Mouse (Mus musculus): ENCODE measurements around the gene Olfr1129. TPM values are rescaled to one million over a fixed set of nuclear protein-coding genes. Genes with fewer than 3 reads are reported as not detected.
A peak's percentile ranks its signal among the peaks of the same experiment; 100 is the strongest.
"Not testable (repeated sequence)": the region's sequence is repeated elsewhere in the genome, so short reads cannot be mapped to it uniquely, and the experiment has no call there.

Olfr1129 gene
- polyA plus RNA-seq (2016; fragmentation: Nextera tagmentation; extraction: Ambion mirVana) = not detected in 2 replicates

GRCm38 (mm10) chr2:87573602-87574001 is at the start of gene Olfr1129:
Olfr1129 (plus strand) TSS chr2:87573902.
- not testable (repeated sequence) for H3K9ac ChIP-seq; H3K27me3 ChIP-seq (replicated peaks); H3K36me3 ChIP-seq; H3K4me2 ChIP-seq (replicated peaks); H3K27ac ChIP-seq; H3K4me3 ChIP-seq; H3K4me1 ChIP-seq; H3K9me3 ChIP-seq; ATAC-seq (ENCODE audit: low FRiP score, low read depth)
- WGBS = 73% methylated on average over 1 of the region's 1 CpGs

GRCm38 (mm10) chr2:87525899-87526616 is 47.6 kb upstream of the Olfr1129 start:
- ATAC-seq (ENCODE audit: low FRiP score, low read depth) = peak; percentile 50; the same call in 1 of the 2 replicates
- H3K9ac ChIP-seq = not testable (repeated sequence)

GRCm38 (mm10) chr2:87531496-87531895 is 42.2 kb upstream of the Olfr1129 start, which contains the start of gene Olfr153:
Olfr153 (plus strand) TSS chr2:87531796.
- Histone ChIP-seq H3K4me2 (replicated peaks) (no peak within 1 kb of the TSS), H3K27me3 (replicated peaks) (no peaks in the 10 kb centered on the region), H3K9me3 (no peaks in the 10 kb centered on the region), H3K9ac (no peak within 1 kb of the TSS), H3K36me3 (no peaks in the 10 kb centered on the region), H3K27ac (no peak within 1 kb of the TSS), H3K4me3 (no peak within 1 kb of the TSS), H3K4me1 (no peaks in the 10 kb centered on the region)
- ATAC-seq (ENCODE audit: low FRiP score, low read depth) = no peak

More at GRCm38 (mm10) chr2:87525899-87526616, 47.6 kb upstream of the Olfr1129 start:
- H3K9me3 ChIP-seq; H3K36me3 ChIP-seq; H3K4me3 ChIP-seq; H3K4me1 ChIP-seq; H3K27ac ChIP-seq; H3K27me3 ChIP-seq (replicated peaks): not testable (repeated sequence)
- peak overlapping the region; percentile 50 for H3K4me2 ChIP-seq (replicated peaks)
- WGBS = 34% methylated on average over 39 of the region's 39 CpGs

GRCm38 (mm10) chr2:87534826-87535225 is 38.9 kb upstream of the Olfr1129 start:
- H3K9me3 ChIP-seq = no peaks in the 10 kb centered on the region
- no peaks in the 10 kb centered on the region for H3K4me1 ChIP-seq
- no peak overlapping the region for H3K4me2 ChIP-seq (replicated peaks)
- no peak overlapping the region for H3K27ac ChIP-seq
- H3K9ac ChIP-seq = no peak overlapping the region
- H3K27me3 ChIP-seq (replicated peaks) = no peaks in the 10 kb centered on the region
- ATAC-seq (ENCODE audit: low FRiP score, low read depth) = no peak
- WGBS = 65% methylated on average over 2 of the region's 2 CpGs
- H3K4me3 ChIP-seq = no peak overlapping the region
- no peaks in the 10 kb centered on the region for H3K36me3 ChIP-seq

- no peak for ATAC-seq (ENCODE audit: low FRiP score, low read depth)
- Histone ChIP-seq H3K27ac (no peak within 1 kb of the TSS), H3K9me3 (no peaks in the 10 kb centered on the region), H3K4me1 (no peaks in the 10 kb centered on the region), H3K36me3 (no peaks in the 10 kb centered on the region), H3K9ac (no peak within 1 kb of the TSS), H3K27me3 (replicated peaks) (no peaks in the 10 kb centered on the region), H3K4me2 (replicated peaks) (no peak within 1 kb of the TSS), H3K4me3 (no peak within 1 kb of the TSS)
- 90% methylated on average over 1 of the region's 1 CpGs for WGBS
These were observed 28.3 kb upstream of the Olfr1129 start, which contains the start of gene Olfr1128 for GRCm38 (mm10) chr2:87545442-87545841. Olfr1128 (minus strand) TSS chr2:87545542.

GRCm38 (mm10) chr2:87605912-87606311 is 32.2 kb downstream of the Olfr1129 start, which contains the start of gene Olfr1130:
Olfr1130 (plus strand) TSS chr2:87606212.
- not testable (repeated sequence) for H3K9ac ChIP-seq; H3K4me3 ChIP-seq; H3K27me3 ChIP-seq (replicated peaks); H3K4me1 ChIP-seq; ATAC-seq (ENCODE audit: low FRiP score, low read depth); H3K36me3 ChIP-seq; H3K4me2 ChIP-seq (replicated peaks); H3K27ac ChIP-seq; H3K9me3 ChIP-seq

GRCm38 (mm10) chr2:87626804-87627203 is 53.1 kb downstream of the Olfr1129 start, which contains the start of gene Olfr1131:
Olfr1131 (plus strand) TSS chr2:87627104.
- WGBS = 71% methylated on average over 3 of the region's 3 CpGs
- no peak for ATAC-seq (ENCODE audit: low FRiP score, low read depth)
- no peak within 1 kb of the TSS for H3K4me2 ChIP-seq (replicated peaks)
- H3K4me1 ChIP-seq = no peaks in the 10 kb centered on the region
- H3K27ac ChIP-seq = no peak within 1 kb of the TSS
- no peak within 1 kb of the TSS for H3K4me3 ChIP-seq
- H3K27me3 ChIP-seq (replicated peaks) = no peaks in the 10 kb centered on the region
- H3K9ac ChIP-seq = no peak within 1 kb of the TSS
- no peaks in the 10 kb centered on the region for H3K36me3 ChIP-seq
- H3K9me3 ChIP-seq = no peaks in the 10 kb centered on the region

Other genes starting within 250 kb of the Olfr1129 start
- gene Olfr1120, start 219.1 kb upstream of the Olfr1129 start, polyA plus RNA-seq (2016; fragmentation: Nextera tagmentation; extraction: Ambion mirVana) = not detected in 2 replicates
- not detected in 2 replicates for gene Olfr1121, start 204.0 kb upstream of the Olfr1129 start, polyA plus RNA-seq (2016; fragmentation: Nextera tagmentation; extraction: Ambion mirVana)
- not detected in 2 replicates for gene Olfr1122, start 188.1 kb upstream of the Olfr1129 start, polyA plus RNA-seq (2016; fragmentation: Nextera tagmentation; extraction: Ambion mirVana)
- not detected in 2 replicates for gene Olfr1123, start 157.3 kb upstream of the Olfr1129 start, polyA plus RNA-seq (2016; fragmentation: Nextera tagmentation; extraction: Ambion mirVana)
- gene Olfr1124, start 143.6 kb upstream of the Olfr1129 start, polyA plus RNA-seq (2016; fragmentation: Nextera tagmentation; extraction: Ambion mirVana) = 0.13 TPM in 2 replicates
- gene Olfr1126, start 119.9 kb upstream of the Olfr1129 start, polyA plus RNA-seq (2016; fragmentation: Nextera tagmentation; extraction: Ambion mirVana) = not detected in 2 replicates
- not detected in 2 replicates for gene Pramel7, start 76.8 kb upstream of the Olfr1129 start, polyA plus RNA-seq (2016; fragmentation: Nextera tagmentation; extraction: Ambion mirVana)
- not detected in 2 replicates for gene Pramel6, start 67.3 kb upstream of the Olfr1129 start, polyA plus RNA-seq (2016; fragmentation: Nextera tagmentation; extraction: Ambion mirVana)
- not detected in 2 replicates for gene Olfr153, start 42.1 kb upstream of the Olfr1129 start, polyA plus RNA-seq (2016; fragmentation: Nextera tagmentation; extraction: Ambion mirVana)
- not detected in 2 replicates for gene Olfr1128, start 28.4 kb upstream of the Olfr1129 start, polyA plus RNA-seq (2016; fragmentation: Nextera tagmentation; extraction: Ambion mirVana)
- not detected in 2 replicates for gene Olfr1130, start 32.3 kb downstream of the Olfr1129 start, polyA plus RNA-seq (2016; fragmentation: Nextera tagmentation; extraction: Ambion mirVana)
- not detected in 2 replicates for gene Olfr1131, start 53.2 kb downstream of the Olfr1129 start, polyA plus RNA-seq (2016; fragmentation: Nextera tagmentation; extraction: Ambion mirVana)
- not detected in 2 replicates for gene Olfr1132, start 63.6 kb downstream of the Olfr1129 start, polyA plus RNA-seq (2016; fragmentation: Nextera tagmentation; extraction: Ambion mirVana)
- gene Olfr1133, start 73.5 kb downstream of the Olfr1129 start, polyA plus RNA-seq (2016; fragmentation: Nextera tagmentation; extraction: Ambion mirVana) = not detected in 2 replicates
- gene Olfr1134, start 84.6 kb downstream of the Olfr1129 start, polyA plus RNA-seq (2016; fragmentation: Nextera tagmentation; extraction: Ambion mirVana) = not detected in 2 replicates
- gene Olfr1135, start 99.8 kb downstream of the Olfr1129 start, polyA plus RNA-seq (2016; fragmentation: Nextera tagmentation; extraction: Ambion mirVana) = not detected in 2 replicates
- not detected in 2 replicates for gene Olfr1136, start 120.0 kb downstream of the Olfr1129 start, polyA plus RNA-seq (2016; fragmentation: Nextera tagmentation; extraction: Ambion mirVana)
- not detected in 2 replicates for gene Olfr1137, start 139.3 kb downstream of the Olfr1129 start, polyA plus RNA-seq (2016; fragmentation: Nextera tagmentation; extraction: Ambion mirVana)
- not detected in 2 replicates for gene Olfr1138, start 166.1 kb downstream of the Olfr1129 start, polyA plus RNA-seq (2016; fragmentation: Nextera tagmentation; extraction: Ambion mirVana)
- not detected in 2 replicates for gene Olfr1140, start 169.8 kb downstream of the Olfr1129 start, polyA plus RNA-seq (2016; fragmentation: Nextera tagmentation; extraction: Ambion mirVana)
- gene Olfr1141, start 180.1 kb downstream of the Olfr1129 start, polyA plus RNA-seq (2016; fragmentation: Nextera tagmentation; extraction: Ambion mirVana) = not detected in 2 replicates
- not detected in 2 replicates for gene Olfr152, start 205.6 kb downstream of the Olfr1129 start, polyA plus RNA-seq (2016; fragmentation: Nextera tagmentation; extraction: Ambion mirVana)
- not detected in 2 replicates for gene Olfr1143, start 226.7 kb downstream of the Olfr1129 start, polyA plus RNA-seq (2016; fragmentation: Nextera tagmentation; extraction: Ambion mirVana)
- not detected in 2 replicates for gene Olfr1145, start 235.9 kb downstream of the Olfr1129 start, polyA plus RNA-seq (2016; fragmentation: Nextera tagmentation; extraction: Ambion mirVana)

Measured in neural tube, embryonic 12.5 days (tissue).